ENCODE assay signal across 17 mouse cellular contexts in the genomic region with DNA sequence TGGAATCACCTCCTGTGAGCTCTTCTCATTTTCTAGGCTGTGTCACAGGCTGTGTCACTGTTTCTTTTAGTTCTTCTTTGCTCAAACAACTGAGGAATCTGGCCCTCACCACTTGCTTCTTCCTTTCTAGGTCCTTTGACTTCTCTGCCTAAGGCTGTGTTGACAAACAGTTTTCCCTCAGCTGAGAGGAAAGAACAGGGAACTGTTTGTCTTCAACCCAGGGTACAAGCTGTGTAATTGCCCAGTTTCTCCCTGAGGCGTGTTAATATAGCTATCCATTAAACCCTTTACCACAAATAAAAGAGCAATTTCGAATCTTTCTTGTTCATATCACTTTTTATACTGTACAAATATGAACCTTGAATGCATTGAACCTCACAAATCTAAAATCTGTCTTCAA.
"Had no signal": no experiment of that assay in that cellular context is flagged by ENCODE, and none has a peak within 500 bp of the region (broad histone marks: within the 10 kb centered on the region; RNA-seq: fewer than 3 reads in every experiment).

No protein-coding gene starts in this region.

- DNase-seq: liver, postnatal 0 days; lung, adult 2 months; lung, postnatal 14 days; lung, postnatal 36 days; midbrain, embryonic 14.5 days; right cerebral cortex, postnatal 14 days; thymus, adult 2 months; thymus, postnatal 25 days; thymus, postnatal 4 days had no signal

- H3K36me3 ChIP-seq: lung, embryonic 15.5 days; midbrain, embryonic 12.5 days; neural tube, embryonic 12.5 days; stomach, embryonic 15.5 days had no signal

- H3K27me3 ChIP-seq: lung, embryonic 15.5 days; megakaryocyte, embryonic 14.5 days; midbrain, embryonic 12.5 days; neural tube, embryonic 12.5 days; stomach, embryonic 15.5 days had no signal

- H3K4me2 ChIP-seq: lung, embryonic 15.5 days; midbrain, embryonic 12.5 days; neural tube, embryonic 12.5 days; stomach, embryonic 15.5 days had no signal

- H3K4me1 ChIP-seq: lung, embryonic 15.5 days; megakaryocyte, embryonic 14.5 days; midbrain, embryonic 12.5 days; neural tube, embryonic 12.5 days; stomach, embryonic 15.5 days had no signal

- ATAC-seq: liver, postnatal 0 days; lung, postnatal 0 days had no signal

- H3K4me3 ChIP-seq: lung, embryonic 15.5 days; megakaryocyte, embryonic 14.5 days; midbrain, embryonic 12.5 days; neural tube, embryonic 12.5 days; stomach, embryonic 15.5 days had no signal

- H3K9me3 ChIP-seq: lung, embryonic 15.5 days; midbrain, embryonic 12.5 days; neural tube, embryonic 12.5 days; stomach, embryonic 15.5 days had no signal

- H3K27ac ChIP-seq: lung, embryonic 15.5 days; macrophage; midbrain, embryonic 12.5 days; neural tube, embryonic 12.5 days; stomach, embryonic 15.5 days; stomach, postnatal 0 days had no signal

- H3K9ac ChIP-seq: liver, postnatal 0 days; lung, embryonic 15.5 days; midbrain, embryonic 12.5 days; neural tube, embryonic 12.5 days; stomach, embryonic 15.5 days had no signal
